8 mouse cellular contexts compared by ENCODE assay signal in the genomic region with DNA sequence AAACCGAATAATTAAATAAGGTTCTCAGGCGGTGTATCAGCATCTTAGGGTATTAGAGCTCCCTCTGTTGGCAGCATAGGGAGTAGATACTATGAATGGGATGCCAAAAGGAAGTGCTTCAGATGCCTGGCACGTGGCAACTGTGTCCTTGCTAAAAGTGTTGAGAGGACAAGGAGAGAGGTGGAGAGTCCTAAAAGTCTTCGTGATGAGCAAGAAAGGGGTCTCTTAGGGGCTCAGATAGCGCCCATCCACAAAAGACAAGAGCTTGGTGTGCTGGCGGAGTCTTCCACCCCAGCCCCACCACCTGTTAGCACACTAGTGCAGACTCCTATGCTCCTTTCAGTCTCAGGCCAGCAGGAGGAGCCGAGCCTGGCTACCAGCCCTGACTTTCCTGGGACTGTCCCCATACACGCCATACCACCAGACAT.
DNase-seq lines count a peak whose midpoint lies in the region; TF ChIP-seq lines count a peak whose summit lies in the region.

No protein-coding gene starts in this region.

- no peak for TF ChIP-seq EP300 in MEL (IDR thresholded peaks at IDR 0.05; ENCODE audit: low read depth in 1 of 2, low read length in 2 of 2)

- peak overlapping the region; percentile 26 for H3K4me2 ChIP-seq in myocyte (ENCODE audit: low read depth)

- no peak overlapping the region for H3K9ac ChIP-seq in MEL (ENCODE audit: control insufficient read depth, low read depth, low read length, poor library complexity, severe bottlenecking)

- H3K27me3 ChIP-seq in MEL (ENCODE audit: control insufficient read depth in 1 of 2, insufficient read depth in 2 of 2, low read length in 2 of 2), result peaks cover 0 to 4% of the 10 kb centered on the region in 2 experiments; a peak in 1 of 4 replicates
- no peaks in the 10 kb centered on the region for H3K27me3 ChIP-seq in myocyte (ENCODE audit: control insufficient read depth, insufficient read depth, insufficient read length)

- TF ChIP-seq POLR2A in MEL (IDR thresholded peaks at IDR 0.05; ENCODE audit: control insufficient read depth in 1 of 2, insufficient read depth in 1 of 2, low read depth in 1 of 2, low read length in 2 of 2, poor library complexity in 1 of 2) (no peak), myocyte (IDR thresholded peaks at IDR 0.05; ENCODE audit: insufficient read length, low read depth) (no peak)

- H3K79me2 ChIP-seq in MEL (ENCODE audit: control insufficient read depth, insufficient read depth, low read length, poor library complexity) (no peaks in the 10 kb centered on the region), myocyte (ENCODE audit: control insufficient read depth, insufficient read depth) (no peaks in the 10 kb centered on the region)

- peak; percentile 78 for DNase-seq in A20 (ENCODE audit: low read depth, low spot score)
- DNase-seq in MEL (ENCODE audit: low read depth, low spot score), result peak; percentile 57
- DNase-seq in cerebellum, postnatal 14 days, result peak; percentile 65 to 71
- DNase-seq in gastrocnemius, postnatal 14 days, result peak; percentile 47
- peak; percentile 66 for DNase-seq in induced T-regulatory cell, adult 2 months (ENCODE audit: low read depth)
- DNase-seq in left cerebral cortex, postnatal 4 days, result peak; percentile 55
- no peak for DNase-seq in yolk sac, embryonic 10.5 days (ENCODE audit: low spot score)

- H3K4me1 ChIP-seq in MEL (ENCODE audit: control insufficient read depth in 1 of 2, insufficient read depth in 2 of 2, low read length in 2 of 2), result no peaks in the 10 kb centered on the region

- H3K4me3 ChIP-seq in MEL (ENCODE audit: control insufficient read depth in 1 of 2, insufficient read depth in 1 of 2, low read depth in 2 of 2, low read length in 2 of 2) (no peak overlapping the region), myocyte (no peak overlapping the region)

- H3K9me3 ChIP-seq in MEL (replicated peaks; ENCODE audit: insufficient read depth, low read length), result no peaks in the 10 kb centered on the region

- no peak overlapping the region for H3ac ChIP-seq in myocyte (ENCODE audit: control insufficient read depth, insufficient read length)

- peak; percentile 34 to 70 (median 67) for TF ChIP-seq CTCF in MEL (IDR thresholded peaks at IDR 0.05 in 2 of 3, conservative IDR thresholded peaks at IDR 0.05 in 1 of 3; ENCODE audit: control insufficient read depth in 1 of 3, insufficient read depth in 1 of 3, low read depth in 2 of 3, low read length in 3 of 3, poor library complexity in 1 of 3, severe bottlenecking in 1 of 3)

- intact Hi-C loops in gastrocnemius, postnatal 14 days (cut with DNase I; ENCODE audit: low total_unique reads), result loop anchor here (1.0 kb wide), 1 partner anchor 337 kb away; a partner anchor contains a TSS
- intact Hi-C loops in left cerebral cortex, postnatal 4 days (cut with DNase I), result loop anchor here (2.0 kb wide), 1 partner anchor 339 kb away; no protein-coding TSS in a partner anchor

- peak; percentile 54 for TF ChIP-seq RAD21 in MEL (IDR thresholded peaks at IDR 0.05; ENCODE audit: low read depth, low read length)

- H3K36me3 ChIP-seq in MEL (ENCODE audit: control insufficient read depth in 1 of 2, insufficient read depth in 2 of 2, low read length in 2 of 2) (no peaks in the 10 kb centered on the region), myocyte (ENCODE audit: control insufficient read depth, insufficient read depth) (no peaks in the 10 kb centered on the region)

- no peak overlapping the region for H3K27ac ChIP-seq in MEL (ENCODE audit: control insufficient read depth, low read depth, low read length)

TF ChIP-seq in MEL, 35 proteins besides CTCF, POLR2A, EP300 and RAD21:
- peak; percentile 68; the same call in 1 of the 2 replicates for TF ChIP-seq MYC (IDR thresholded peaks at IDR 0.05; ENCODE audit: low read depth, low read length)
- TF ChIP-seq ZC3H11A (IDR thresholded peaks at IDR 0.05; ENCODE audit: low read depth, low read length), result peak; percentile 33; the same call in 1 of the 2 replicates
- TF ChIP-seq BHLHE40 (IDR thresholded peaks at IDR 0.05; ENCODE audit: borderline replicate concordance, low read depth, low read length), result peak; percentile 56; the same call in 1 of the 2 replicates
- no peak for TF ChIP-seq ZNF384 (IDR thresholded peaks at IDR 0.05; ENCODE audit: low read depth, low read length)
- TF ChIP-seq MAX (IDR thresholded peaks at IDR 0.05; ENCODE audit: low read length), result peak; percentile 59; the same call in 1 of the 2 replicates
- TF ChIP-seq USF1 (IDR thresholded peaks at IDR 0.05; ENCODE audit: low read depth, low read length), result peak; percentile 41; the same call in 1 of the 2 replicates
- TF ChIP-seq MYB (IDR thresholded peaks at IDR 0.05; ENCODE audit: low read depth, low read length), result no peak
- peak; percentile 58 for TF ChIP-seq SMC3 (IDR thresholded peaks at IDR 0.05; ENCODE audit: low read depth, low read length)

TF ChIP-seq in myocyte, 11 proteins besides CTCF, POLR2A, EP300 and RAD21:
- TF ChIP-seq SRF (IDR thresholded peaks at IDR 0.05; ENCODE audit: control insufficient read depth, insufficient read length, low read depth) (no peak), USF1 (IDR thresholded peaks at IDR 0.05; ENCODE audit: low read depth) (no peak), MYOD1 (IDR thresholded peaks at IDR 0.05; ENCODE audit: control insufficient read depth in 1 of 3, insufficient read length in 2 of 3, low read depth in 2 of 3) (peak in 2 of 3 experiments; percentile 32 to 42), CEBPB (IDR thresholded peaks at IDR 0.05; ENCODE audit: insufficient read depth, poor library complexity, severe bottlenecking) (no peak), TCF3 (IDR thresholded peaks at IDR 0.05; ENCODE audit: insufficient read length, low read depth) (no peak), TCF12 (IDR thresholded peaks at IDR 0.05; ENCODE audit: insufficient read depth, poor library complexity, severe bottlenecking) (no peak), E2F4 (IDR thresholded peaks at IDR 0.05; ENCODE audit: insufficient read depth) (no peak), MAX (IDR thresholded peaks at IDR 0.05; ENCODE audit: low read depth) (no peak), POLR2AphosphoS2 (IDR thresholded peaks at IDR 0.05; ENCODE audit: insufficient read length, low read depth) (no peak), MYOG (IDR thresholded peaks at IDR 0.05; ENCODE audit: control insufficient read depth in 1 of 3, insufficient read depth in 1 of 3, insufficient read length in 2 of 3, low read depth in 2 of 3) (peak in 1 of 3 experiments; percentile 27), REST (IDR thresholded peaks at IDR 0.05; ENCODE audit: insufficient read depth, insufficient read length) (no peak)
TF ChIP-seq in myocyte: peak in this region for 2.
